Mouse (Mus musculus) liver, postnatal 0 days (tissue): ENCODE measurements at regions not wholly inside any gene's neighbourhood (a gene's known extent, or its start where the extent isn't known, plus 50 kb on each side); places are given as distances from the start of the nearest gene placed in this dataset.
A peak's percentile ranks its signal among the peaks of the same experiment; 100 is the strongest.

Experiments
- ATAC-seq: fragments of 200-750 bp; cut with Nextera tagmentation; 2 replicates; pipeline ENCODE4 v1.8.0; 2017; ENCODE audit warnings: mild to moderate bottlenecking, moderate library complexity
- DNase-seq: peaks from one replicate; pipeline ENCODE4 v3.0.0-alpha.2; 2016
- H3K27ac ChIP-seq: fragments of 300-500 bp; sonication (generic); 2 replicates; pipeline ENCODE4 v1.5.1; 2014; ENCODE audit warnings: antibody characterized with exemption, moderate library complexity, mild to moderate bottlenecking, low read depth
- H3K27me3 ChIP-seq: fragments of 300-500 bp; sonication (generic); 2 replicates; pipeline ENCODE4 v1.6.1; 2014; ENCODE audit warnings: low read length, control low read depth, mixed read lengths; ENCODE audit not compliant: insufficient read depth
- H3K36me3 ChIP-seq: fragments of 300-500 bp; sonication (generic); replicated peaks from 2 replicates; pipeline ENCODE4 v1.6.1; 2014; ENCODE audit warnings: mild to moderate bottlenecking, control low read depth, low read length, moderate library complexity, mixed read lengths; ENCODE audit not compliant: insufficient read depth
- H3K4me1 ChIP-seq: fragments of 300-500 bp; sonication (generic); 2 replicates; pipeline ENCODE4 v1.6.1; 2014; ENCODE audit warnings: antibody characterized with exemption, mild to moderate bottlenecking, control low read depth; ENCODE audit not compliant: insufficient read depth
- H3K4me2 ChIP-seq: fragments of 300-500 bp; sonication (generic); 2 replicates; pipeline ENCODE4 v1.6.1; 2014; ENCODE audit warnings: low read depth, mild to moderate bottlenecking, low read length, moderate library complexity, mixed read lengths
- H3K4me3 ChIP-seq: fragments of 300-500 bp; sonication (generic); 2 replicates; pipeline ENCODE4 v1.5.1; 2014; ENCODE audit warnings: low read depth, low read length
- H3K9ac ChIP-seq: fragments of 300-500 bp; sonication (generic); replicated peaks from 2 replicates; pipeline ENCODE4 v1.6.1; 2014; ENCODE audit warnings: mild to moderate bottlenecking, moderate library complexity
- H3K9me3 ChIP-seq: fragments of 300-500 bp; sonication (generic); 2 replicates; pipeline ENCODE4 v1.6.1; 2016; ENCODE audit warnings: mild to moderate bottlenecking, control low read depth, low read length, mixed read lengths
- CTCF ChIP-seq: sonication (generic); IDR thresholded peaks from 2 replicates; pipeline ENCODE4 v1.5.1; 2016; ENCODE audit warnings: antibody characterized with exemption, low read depth
- EP300 ChIP-seq: IDR thresholded peaks from 2 replicates; pipeline ENCODE4 v1.6.1; 2016; ENCODE audit warnings: antibody characterized with exemption, low read depth, mild to moderate bottlenecking
- WGBS: fragments of 180-500 bp; shearing (Covaris S2); extraction: QIAGEN DNeasy Blood & Tissue Kit; methylation state at CpG from one replicate; pipeline ENCODE4 v1.1.7; 2014; ENCODE audit not compliant: insufficient replicate concordance; 5-methylcytosine and 5-hydroxymethylcytosine counted together

DNA sequence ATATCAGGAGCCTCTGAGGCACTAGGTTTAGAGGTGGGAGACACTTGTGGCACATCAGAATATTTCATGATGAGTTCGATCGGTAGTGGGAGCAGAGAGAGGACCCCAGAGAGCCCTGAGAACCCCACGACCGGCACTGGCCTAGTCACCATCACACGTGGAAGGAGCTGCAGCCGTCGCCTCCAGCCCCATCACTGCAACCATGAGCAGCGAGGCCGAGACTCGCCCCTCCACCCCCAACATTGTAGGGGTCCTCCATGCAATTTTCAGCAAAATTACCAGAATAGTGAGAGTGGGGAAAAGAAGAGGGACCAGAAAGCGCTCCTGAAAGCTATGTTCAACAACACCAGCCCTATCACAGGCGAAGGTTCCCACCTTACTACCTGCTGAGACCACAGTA is 297.0 kb downstream of the Edem1 start:
- Histone ChIP-seq H3K36me3 (no peaks in the 10 kb centered on the region), H3K9ac (no peak overlapping the region), H3K4me3 (no peak overlapping the region), H3K27ac (no peak overlapping the region), H3K4me2 (no peak overlapping the region), H3K27me3 (no peaks in the 10 kb centered on the region), H3K4me1 (no peaks in the 10 kb centered on the region), H3K9me3 (no peaks in the 10 kb centered on the region)
- DNase-seq (no peak), ATAC-seq (no peak)
- 82% methylated on average over 12 of the region's 12 CpGs for WGBS
- TF ChIP-seq EP300 (no peak), CTCF (no peak)

DNA sequence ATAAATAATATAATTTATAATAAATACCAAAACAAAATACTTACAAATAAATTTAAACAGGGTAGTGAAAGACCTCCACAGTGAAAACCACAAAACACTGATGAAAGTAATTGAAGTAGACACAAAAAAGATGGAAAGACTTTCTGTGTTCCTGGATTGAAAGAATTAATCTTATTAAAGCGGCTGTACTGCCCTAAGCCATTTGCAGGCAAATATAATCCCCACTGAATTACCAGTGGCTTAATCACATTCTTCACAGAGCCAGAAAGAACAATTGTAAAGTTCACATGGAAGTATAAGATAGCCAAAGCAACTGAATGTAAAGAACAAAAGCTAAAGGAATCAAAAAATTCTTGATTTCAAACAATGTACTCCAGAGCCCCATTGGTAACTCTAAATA is 298.8 kb downstream of the Edem1 start:
- no peak overlapping the region for H3K9ac ChIP-seq
- no peaks in the 10 kb centered on the region for H3K36me3 ChIP-seq
- no peaks in the 10 kb centered on the region for H3K27me3 ChIP-seq
- H3K4me2 ChIP-seq = no peak overlapping the region
- no peaks in the 10 kb centered on the region for H3K4me1 ChIP-seq
- TF ChIP-seq EP300 (no peak), CTCF (no peak)
- no peak for DNase-seq
- H3K9me3 ChIP-seq = no peaks in the 10 kb centered on the region
- no peak overlapping the region for H3K4me3 ChIP-seq
- ATAC-seq = no peak
- H3K27ac ChIP-seq = no peak overlapping the region
- 71% methylated on average over 1 of the region's 1 CpGs for WGBS

DNA sequence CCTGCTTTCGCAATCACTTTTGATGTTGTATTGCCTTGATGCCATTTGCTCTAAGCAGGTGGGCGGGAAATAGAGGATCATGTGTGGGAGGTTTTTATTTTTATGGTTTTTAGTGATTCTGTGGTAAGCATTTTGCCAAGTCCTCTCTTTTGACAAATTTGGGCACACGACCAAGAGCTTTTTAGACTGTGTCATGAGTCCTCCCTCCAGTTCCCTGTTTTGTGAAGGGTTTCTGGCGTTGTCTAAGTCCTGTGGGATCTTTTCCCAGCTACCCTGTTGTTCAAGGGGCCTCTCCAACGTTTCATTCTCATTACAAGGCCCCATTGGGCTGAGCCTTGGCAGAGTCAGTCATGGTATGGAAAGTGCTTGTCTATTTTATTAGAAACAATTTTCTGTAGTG is 317.7 kb downstream of the Edem1 start:
- H3K4me2 ChIP-seq = no peak overlapping the region
- no peaks in the 10 kb centered on the region for H3K27me3 ChIP-seq
- no peak overlapping the region for H3K4me3 ChIP-seq
- H3K4me1 ChIP-seq = no peaks in the 10 kb centered on the region
- no peak overlapping the region for H3K9ac ChIP-seq
- ATAC-seq (no peak), DNase-seq (no peak)
- H3K36me3 ChIP-seq = no peaks in the 10 kb centered on the region
- TF ChIP-seq CTCF (no peak), EP300 (no peak)
- H3K9me3 ChIP-seq = no peaks in the 10 kb centered on the region
- H3K27ac ChIP-seq = no peak overlapping the region
- 62% methylated on average over 5 of the region's 5 CpGs for WGBS

DNA sequence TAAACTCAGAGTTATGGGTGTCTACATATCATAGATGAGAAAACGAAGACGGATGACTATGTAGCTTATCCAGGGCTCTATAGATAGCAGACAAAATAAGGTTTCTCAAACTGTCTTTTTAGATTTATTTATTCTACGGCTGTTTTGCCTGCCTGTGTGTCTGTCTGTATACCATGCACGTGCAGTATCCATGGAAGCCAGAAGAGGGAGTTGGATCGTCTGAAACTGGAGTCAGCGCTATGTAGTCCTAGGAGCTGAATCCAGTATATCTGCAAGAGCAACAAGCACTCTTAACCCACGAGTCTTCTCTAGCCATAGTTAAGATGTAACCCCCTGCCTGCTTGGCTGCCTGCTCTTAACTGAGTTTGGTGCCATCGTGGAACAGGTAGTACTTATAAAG is 320.6 kb downstream of the Edem1 start:
- TF ChIP-seq EP300 (no peak), CTCF (no peak)
- no peaks in the 10 kb centered on the region for H3K36me3 ChIP-seq
- no peaks in the 10 kb centered on the region for H3K9me3 ChIP-seq
- DNase-seq (no peak), ATAC-seq (no peak)
- no peak overlapping the region for H3K27ac ChIP-seq
- no peak overlapping the region for H3K4me2 ChIP-seq
- H3K4me1 ChIP-seq = no peaks in the 10 kb centered on the region
- H3K27me3 ChIP-seq = no peaks in the 10 kb centered on the region
- H3K9ac ChIP-seq = no peak overlapping the region
- 77% methylated on average over 8 of the region's 8 CpGs for WGBS
- H3K4me3 ChIP-seq = no peak overlapping the region

DNA sequence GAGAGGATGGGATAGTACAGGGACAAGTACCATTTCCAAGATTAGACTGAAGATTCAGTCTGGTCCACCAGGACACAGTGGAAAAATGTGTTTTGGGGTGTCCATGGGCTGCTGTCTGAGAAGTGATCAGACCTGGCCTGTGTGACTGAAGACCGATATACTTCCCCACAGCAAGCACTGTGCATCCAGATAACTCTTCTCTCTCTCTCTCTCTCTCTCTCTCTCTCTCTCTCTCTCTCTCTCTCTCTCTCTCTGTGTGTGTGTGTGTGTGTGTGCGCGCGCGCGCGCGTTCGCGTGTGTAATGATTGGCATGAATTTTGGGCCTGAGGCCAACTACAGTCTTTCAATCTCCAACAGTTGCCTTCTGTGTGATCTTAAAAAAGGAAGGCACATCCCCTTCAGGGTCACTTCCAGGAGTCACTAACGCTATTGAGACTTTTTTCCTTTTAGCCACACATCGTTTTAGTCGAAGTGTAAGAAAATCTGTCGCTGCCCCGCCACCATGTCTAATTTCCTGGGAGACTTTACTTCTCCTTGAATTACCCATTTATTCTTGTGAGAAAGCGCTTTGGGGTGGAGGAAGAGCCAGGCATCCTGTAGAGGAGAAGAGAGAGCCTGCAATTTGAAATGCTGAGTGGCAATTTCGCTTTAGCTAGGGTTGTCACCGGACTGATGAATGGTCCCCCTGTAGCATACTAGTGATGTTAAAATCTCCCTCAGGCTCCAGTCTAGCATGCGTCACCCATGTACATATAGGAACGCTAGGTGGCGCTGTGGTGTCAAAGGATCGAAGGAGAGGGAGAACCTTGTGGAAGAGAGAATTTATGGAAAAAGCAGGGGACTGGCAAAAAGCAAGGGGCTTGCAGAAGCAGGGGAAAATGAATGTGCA is 321.8 kb downstream of the Edem1 start:
- Histone ChIP-seq H3K4me2 (no peak overlapping the region), H3K27me3 (no peaks in the 10 kb centered on the region), H3K4me1 (no peaks in the 10 kb centered on the region), H3K36me3 (no peaks in the 10 kb centered on the region), H3K4me3 (no peak overlapping the region), H3K9ac (no peak overlapping the region), H3K27ac (no peak overlapping the region), H3K9me3 (no peaks in the 10 kb centered on the region)
- WGBS = 57% methylated on average over 22 of the region's 22 CpGs
- DNase-seq = peak; percentile 56
- ATAC-seq = no peak
- no peak for TF ChIP-seq EP300
- peak; percentile 79 for TF ChIP-seq CTCF

DNA sequence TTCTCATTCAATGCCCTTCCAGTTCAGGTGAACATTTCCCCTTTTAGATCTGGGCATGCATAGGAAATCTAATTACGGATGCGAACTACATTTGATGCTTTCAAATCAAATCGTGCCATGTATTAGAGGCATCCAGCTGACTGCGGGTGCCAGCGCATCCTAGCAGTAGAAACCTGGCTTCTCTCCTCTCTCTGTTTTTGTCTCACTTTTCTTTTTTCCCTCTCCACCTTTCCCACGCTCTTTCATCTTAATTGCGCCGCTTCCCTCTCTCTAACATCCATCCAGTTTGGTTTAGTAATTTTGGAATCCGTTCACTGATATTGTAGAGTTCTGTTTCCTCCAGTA is 322.4 kb downstream of the Edem1 start:
- ATAC-seq = no peak

More for the DNA sequence above, 322.4 kb downstream of the Edem1 start:
- Histone ChIP-seq H3K4me1 (no peaks in the 10 kb centered on the region), H3K36me3 (no peaks in the 10 kb centered on the region), H3K27me3 (no peaks in the 10 kb centered on the region), H3K4me3 (no peak overlapping the region), H3K27ac (no peak overlapping the region), H3K9me3 (no peaks in the 10 kb centered on the region), H3K4me2 (no peak overlapping the region), H3K9ac (no peak overlapping the region)
- no peak for DNase-seq
- 86% methylated on average over 9 of the region's 9 CpGs for WGBS
- TF ChIP-seq CTCF (no peak), EP300 (no peak)
